8 mouse cellular contexts compared by ENCODE assay signal in the genomic region with DNA sequence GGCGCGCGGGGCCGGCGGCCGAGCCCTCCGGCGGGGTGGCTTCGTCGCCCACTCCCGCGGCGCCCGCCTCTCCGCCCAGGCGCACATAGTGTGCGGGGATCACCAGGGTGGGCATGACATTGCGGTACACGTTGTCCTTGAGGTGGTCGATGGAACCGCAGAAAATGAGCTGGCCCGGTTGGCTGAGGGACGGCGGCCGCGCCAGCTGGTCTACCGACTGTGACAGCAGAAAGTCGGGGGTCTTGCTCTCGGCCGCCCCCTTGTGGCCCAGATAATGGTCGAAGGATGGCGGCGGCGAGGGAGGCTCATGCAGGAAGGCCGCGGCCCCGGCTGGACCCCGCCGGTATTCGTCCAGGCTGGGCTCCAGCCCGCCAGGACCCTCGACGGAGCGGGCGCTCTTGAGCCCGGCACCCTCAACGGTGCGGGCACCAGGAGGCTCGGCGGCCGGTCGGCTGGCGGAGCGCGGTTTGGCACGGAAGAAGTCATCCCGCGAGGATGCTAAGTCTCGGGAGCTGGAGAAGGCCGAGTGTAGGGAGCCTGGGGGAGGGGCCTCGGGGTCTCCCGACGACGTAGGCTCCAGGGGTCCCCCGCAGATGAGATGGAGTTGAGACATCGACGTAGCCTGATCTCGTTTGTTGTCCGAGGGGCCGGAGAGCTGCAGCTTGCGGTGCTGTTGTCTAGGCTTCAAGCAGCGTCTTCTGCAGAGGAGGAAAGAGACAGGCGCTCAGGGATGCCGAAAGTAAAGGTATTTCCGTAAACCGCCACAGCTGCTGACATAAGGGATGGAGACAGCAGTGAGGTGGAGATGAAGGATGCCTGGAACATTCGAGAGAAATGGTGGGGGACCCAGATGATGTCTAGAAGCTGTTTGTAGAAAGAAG. TPM values are rescaled to one million over a fixed set of nuclear protein-coding genes. Genes with fewer than 3 reads are reported as not detected.
DNase-seq lines count a peak whose midpoint lies in the region; ATAC-seq lines count a peak whose summit lies in the region.

No protein-coding gene starts in this region.

- peaks cover 73% of the 10 kb centered on the region for H3K36me3 ChIP-seq in kidney, embryonic 14.5 days (ENCODE audit: control insufficient read depth, insufficient read depth, low read length)
- H3K36me3 ChIP-seq in liver, embryonic 11.5 days (ENCODE audit: control insufficient read depth, insufficient read depth, low read length): peaks cover 6% of the 10 kb centered on the region; the same call in 1 of the 2 replicates

- peaks cover 21% of the 10 kb centered on the region; the same call in 1 of the 2 replicates for H3K4me1 ChIP-seq in kidney, embryonic 14.5 days (ENCODE audit: control insufficient read depth, insufficient read depth, low read length)
- peaks cover 15% of the 10 kb centered on the region for H3K4me1 ChIP-seq in liver, embryonic 11.5 days (replicated peaks; ENCODE audit: control insufficient read depth, insufficient read depth, low read length)

- H3K27me3 ChIP-seq in kidney, embryonic 14.5 days (ENCODE audit: control insufficient read depth, insufficient read depth, low read length): no peaks in the 10 kb centered on the region; the same call in 1 of the 2 replicates
- peaks cover 23% of the 10 kb centered on the region for H3K27me3 ChIP-seq in liver, embryonic 11.5 days (replicated peaks; ENCODE audit: control insufficient read depth, insufficient read depth, low read length)

- WGBS in kidney, embryonic 14.5 days: 9% methylated on average over 76 of the region's 77 CpGs
- 16% methylated on average over 77 of the region's 77 CpGs for WGBS in liver, embryonic 11.5 days

- peak overlapping the region; percentile 44 for H3K4me3 ChIP-seq in kidney, embryonic 14.5 days (ENCODE audit: low read length)
- peak overlapping the region; percentile 58 for H3K4me3 ChIP-seq in liver, embryonic 11.5 days (ENCODE audit: low read depth, low read length)

- peak overlapping the region; percentile 93 for H3K4me2 ChIP-seq in kidney, embryonic 14.5 days (replicated peaks; ENCODE audit: low read depth, low read length)
- peak overlapping the region; percentile 99 for H3K4me2 ChIP-seq in liver, embryonic 11.5 days

- DNase-seq in layer of hippocampus, adult 11-12 months (ENCODE audit: low spot score): peak; percentile 85
- DNase-seq in layer of hippocampus, adult 9-10 months (ENCODE audit: low spot score): no peak
- peak; percentile 93 for DNase-seq in embryo, embryonic 10 days (ENCODE audit: low spot score)
- DNase-seq in liver, embryonic 11.5 days (ENCODE audit: low spot score): peak; percentile 84
- DNase-seq in naive thymus-derived CD4-positive, alpha-beta T cell, adult 2 months (ENCODE audit: low read depth): peak; percentile 72
- peak; percentile 80 for DNase-seq in testis, postnatal 14 days (ENCODE audit: low spot score)

- peak overlapping the region; percentile 59; the same call in 1 of the 2 replicates for H3K9ac ChIP-seq in kidney, embryonic 14.5 days (ENCODE audit: low read depth, low read length)
- peak overlapping the region; percentile 50; the same call in 1 of the 2 replicates for H3K9ac ChIP-seq in liver, embryonic 11.5 days (ENCODE audit: low read depth, low read length)

- ATAC-seq in granulocyte monocyte progenitor cell, adult 5-6 weeks (replicated peaks; ENCODE audit: poor library complexity, severe bottlenecking): peak; percentile 42
- ATAC-seq in kidney, embryonic 14.5 days (ENCODE audit: low FRiP score, low TSS enrichment): peak; percentile 37
- ATAC-seq in liver, embryonic 11.5 days (replicated peaks; ENCODE audit: low FRiP score): peak; percentile 16

- H3K27ac ChIP-seq in kidney, embryonic 14.5 days (ENCODE audit: low read depth, low read length): no peak overlapping the region
- H3K27ac ChIP-seq in liver, embryonic 11.5 days (ENCODE audit: low read depth, low read length): no peak overlapping the region

- H3K9me3 ChIP-seq in kidney, embryonic 14.5 days (ENCODE audit: control insufficient read depth, low read length): no peaks in the 10 kb centered on the region
- no peaks in the 10 kb centered on the region for H3K9me3 ChIP-seq in liver, embryonic 11.5 days (ENCODE audit: control insufficient read depth, low read length)

RNA-seq across cellular contexts. Expression of a gene that starts 8.3 kb away (rescaled TPM):
- total RNA-seq in granulocyte monocyte progenitor cell, adult 5-6 weeks (2014; fragmentation: Nextera tagmentation): 110 and 152 TPM in 2 replicates
- total RNA-seq in granulocyte monocyte progenitor cell, adult 5-6 weeks (2017): 38.6 and 48.3 TPM in 2 replicates
- 81.0 and 103 TPM in 2 replicates for polyA plus RNA-seq in kidney, embryonic 14.5 days (2014; fragmentation: Nextera tagmentation; extraction: Ambion mirVana)
- polyA plus RNA-seq in liver, embryonic 11.5 days (2014; fragmentation: Nextera tagmentation; extraction: Ambion mirVana): 68.1 and 69.5 TPM in 2 replicates

RNA-seq across cellular contexts. Expression of a gene that starts 9.0 kb away (rescaled TPM):
- not detected in 2 replicates for total RNA-seq in granulocyte monocyte progenitor cell, adult 5-6 weeks (2014; fragmentation: Nextera tagmentation)
- not detected in 2 replicates for total RNA-seq in granulocyte monocyte progenitor cell, adult 5-6 weeks (2017)
- polyA plus RNA-seq in kidney, embryonic 14.5 days (2014; fragmentation: Nextera tagmentation; extraction: Ambion mirVana): 12.3 and 14.7 TPM in 2 replicates
- 1.8 and 2.0 TPM in 2 replicates for polyA plus RNA-seq in liver, embryonic 11.5 days (2014; fragmentation: Nextera tagmentation; extraction: Ambion mirVana)

RNA-seq across cellular contexts. Expression of a gene that starts 30.7 kb away (rescaled TPM):
- 99.0 and 163 TPM in 2 replicates for total RNA-seq in granulocyte monocyte progenitor cell, adult 5-6 weeks (2014; fragmentation: Nextera tagmentation)
- total RNA-seq in granulocyte monocyte progenitor cell, adult 5-6 weeks (2017): 51.4 and 53.9 TPM in 2 replicates
- polyA plus RNA-seq in kidney, embryonic 14.5 days (2014; fragmentation: Nextera tagmentation; extraction: Ambion mirVana): 224 and 274 TPM in 2 replicates
- polyA plus RNA-seq in liver, embryonic 11.5 days (2014; fragmentation: Nextera tagmentation; extraction: Ambion mirVana): 282 and 283 TPM in 2 replicates

RNA-seq across cellular contexts. Expression of a gene that starts 31.5 kb away (rescaled TPM):
- total RNA-seq in granulocyte monocyte progenitor cell, adult 5-6 weeks (2014; fragmentation: Nextera tagmentation): 12.4 and 17.1 TPM in 2 replicates
- total RNA-seq in granulocyte monocyte progenitor cell, adult 5-6 weeks (2017): 14.4 and 14.7 TPM in 2 replicates
- 5.8 and 6.4 TPM in 2 replicates for polyA plus RNA-seq in kidney, embryonic 14.5 days (2014; fragmentation: Nextera tagmentation; extraction: Ambion mirVana)
- 76.2 and 80.3 TPM in 2 replicates for polyA plus RNA-seq in liver, embryonic 11.5 days (2014; fragmentation: Nextera tagmentation; extraction: Ambion mirVana)

RNA-seq across cellular contexts. Expression of a gene that starts 45.2 kb away (rescaled TPM):
- not detected in 2 replicates for total RNA-seq in granulocyte monocyte progenitor cell, adult 5-6 weeks (2014; fragmentation: Nextera tagmentation)
- total RNA-seq in granulocyte monocyte progenitor cell, adult 5-6 weeks (2017): not detected in 2 replicates
- polyA plus RNA-seq in kidney, embryonic 14.5 days (2014; fragmentation: Nextera tagmentation; extraction: Ambion mirVana): 1.7 and 1.9 TPM in 2 replicates
- 1.8 and 2.6 TPM in 2 replicates for polyA plus RNA-seq in liver, embryonic 11.5 days (2014; fragmentation: Nextera tagmentation; extraction: Ambion mirVana)
